Mouse (Mus musculus) thymus, adult 2 months (tissue): ENCODE measurements around the gene Fam107b.

Experiments used
- CTCF ChIP-seq: fragments of 200-500 bp; IDR thresholded peaks from 2 replicates; pipeline ENCODE4 v1.5.1; 2012; ENCODE audit warnings: mild to moderate bottlenecking, control low read depth, low read length, moderate library complexity, borderline replicate concordance; ENCODE audit not compliant: control insufficient read depth, poor library complexity, insufficient read depth; ENCODE audit errors: extremely low read depth
- POLR2A ChIP-seq: fragments of 200-500 bp; IDR thresholded peaks from 2 replicates; pipeline ENCODE4 v1.6.1; 2012; ENCODE audit warnings: mild to moderate bottlenecking, low read length, control low read depth, moderate library complexity; ENCODE audit not compliant: control insufficient read depth, poor library complexity, insufficient read depth; ENCODE audit errors: extremely low read depth

- TF ChIP-seq CTCF: no peak
- TF ChIP-seq POLR2A: no peak
Observed at GRCm38 (mm10) chr2:3822483-3823455, 252.5 kb downstream of the Fam107b start.
